Mouse (Mus musculus): ENCODE measurements around the gene Clip2. TPM values are rescaled to one million over a fixed set of nuclear protein-coding genes. Genes with fewer than 3 reads are reported as not detected.

Gene Clip2
- polyA plus RNA-seq, 1 experiment from 2014 or later: 16.7 TPM

GRCm38 (mm10) chr5:134541640-134542039, 10.6 kb downstream of the Clip2 start:
- Histone ChIP-seq H3K27ac (ENCODE audit: low read length) (no peak overlapping the region), H3K4me2 (ENCODE audit: low read length) (no peak overlapping the region), H3K9ac (ENCODE audit: low read depth, low read length) (no peak overlapping the region), H3K4me1 (ENCODE audit: control insufficient read depth, insufficient read depth, low read length) (peaks cover 29% of the 10 kb centered on the region), H3K27me3 (ENCODE audit: control insufficient read depth, insufficient read depth, low read depth, low read length) (no peaks in the 10 kb centered on the region), H3K9me3 (replicated peaks; ENCODE audit: control insufficient read depth, low read length, poor library complexity, severe bottlenecking) (no peaks in the 10 kb centered on the region), H3K4me3 (ENCODE audit: low read depth, low read length) (no peak overlapping the region), H3K36me3 (ENCODE audit: control insufficient read depth, insufficient read depth, low read length) (peaks cover 10% of the 10 kb centered on the region)
- 35% methylated on average over 7 of the region's 7 CpGs for WGBS
- no peak for ATAC-seq

GRCm38 (mm10) chr5:134540881-134541280, 11.4 kb downstream of the Clip2 start:
- 90% methylated on average over 6 of the region's 6 CpGs for WGBS
- no peak for ATAC-seq
- H3K36me3 ChIP-seq (ENCODE audit: control insufficient read depth, insufficient read depth, low read length): peaks cover 10% of the 10 kb centered on the region
- H3K27me3 ChIP-seq (ENCODE audit: control insufficient read depth, insufficient read depth, low read depth, low read length): no peaks in the 10 kb centered on the region
- no peak overlapping the region for H3K4me2 ChIP-seq (ENCODE audit: low read length)
- no peak overlapping the region for H3K4me3 ChIP-seq (ENCODE audit: low read depth, low read length)
- H3K9ac ChIP-seq (ENCODE audit: low read depth, low read length): no peak overlapping the region
- no peaks in the 10 kb centered on the region for H3K9me3 ChIP-seq (replicated peaks; ENCODE audit: control insufficient read depth, low read length, poor library complexity, severe bottlenecking)
- H3K4me1 ChIP-seq (ENCODE audit: control insufficient read depth, insufficient read depth, low read length): peaks cover 23% of the 10 kb centered on the region
- H3K27ac ChIP-seq (ENCODE audit: low read length): no peak overlapping the region; the same call in 1 of the 2 replicates

- H3K36me3 ChIP-seq (ENCODE audit: control insufficient read depth, insufficient read depth, low read length): peaks cover 13% of the 10 kb centered on the region
- no peaks in the 10 kb centered on the region for H3K27me3 ChIP-seq (ENCODE audit: control insufficient read depth, insufficient read depth, low read depth, low read length)
- H3K9ac ChIP-seq (ENCODE audit: low read depth, low read length): no peak overlapping the region
- ATAC-seq: peak; percentile 75
- peak overlapping the region; percentile 60 for H3K27ac ChIP-seq (ENCODE audit: low read length)
- WGBS: 14% methylated on average over 3 of the region's 3 CpGs
- peaks cover 20% of the 10 kb centered on the region for H3K4me1 ChIP-seq (ENCODE audit: control insufficient read depth, insufficient read depth, low read length)
- no peaks in the 10 kb centered on the region for H3K9me3 ChIP-seq (replicated peaks; ENCODE audit: control insufficient read depth, low read length, poor library complexity, severe bottlenecking)
- no peak overlapping the region for H3K4me3 ChIP-seq (ENCODE audit: low read depth, low read length)
- H3K4me2 ChIP-seq (ENCODE audit: low read length): no peak overlapping the region
Observed at GRCm38 (mm10) chr5:134539891-134540290, 12.3 kb downstream of the Clip2 start.

- Histone ChIP-seq H3K36me3 (ENCODE audit: control insufficient read depth, insufficient read depth, low read length) (peaks cover 37% of the 10 kb centered on the region), H3K4me3 (ENCODE audit: low read depth, low read length) (no peak overlapping the region), H3K4me2 (ENCODE audit: low read length) (no peak overlapping the region), H3K9ac (ENCODE audit: low read depth, low read length) (no peak overlapping the region), H3K27ac (ENCODE audit: low read length) (no peak overlapping the region), H3K27me3 (ENCODE audit: control insufficient read depth, insufficient read depth, low read depth, low read length) (no peaks in the 10 kb centered on the region), H3K9me3 (replicated peaks; ENCODE audit: control insufficient read depth, low read length, poor library complexity, severe bottlenecking) (no peaks in the 10 kb centered on the region), H3K4me1 (ENCODE audit: control insufficient read depth, insufficient read depth, low read length) (peaks cover 13% of the 10 kb centered on the region)
- ATAC-seq: no peak
- WGBS: 98% methylated on average over 6 of the region's 6 CpGs
Observed at GRCm38 (mm10) chr5:134536036-134536435, 16.2 kb downstream of the Clip2 start.

GRCm38 (mm10) chr5:134532417-134532816, 19.8 kb downstream of the Clip2 start:
- no peak for ATAC-seq
- 96% methylated on average over 6 of the region's 6 CpGs for WGBS
- no peaks in the 10 kb centered on the region for H3K9me3 ChIP-seq (replicated peaks; ENCODE audit: control insufficient read depth, low read length, poor library complexity, severe bottlenecking)
- no peak overlapping the region for H3K9ac ChIP-seq (ENCODE audit: low read depth, low read length)
- H3K4me1 ChIP-seq (ENCODE audit: control insufficient read depth, insufficient read depth, low read length): peaks cover 14% of the 10 kb centered on the region
- peaks cover 32% of the 10 kb centered on the region for H3K36me3 ChIP-seq (ENCODE audit: control insufficient read depth, insufficient read depth, low read length)
- H3K4me3 ChIP-seq (ENCODE audit: low read depth, low read length): no peak overlapping the region
- no peak overlapping the region for H3K4me2 ChIP-seq (ENCODE audit: low read length)
- no peaks in the 10 kb centered on the region for H3K27me3 ChIP-seq (ENCODE audit: control insufficient read depth, insufficient read depth, low read depth, low read length)
- H3K27ac ChIP-seq (ENCODE audit: low read length): no peak overlapping the region

GRCm38 (mm10) chr5:134531585-134531984, 20.6 kb downstream of the Clip2 start:
- no peak overlapping the region for H3K4me2 ChIP-seq (ENCODE audit: low read length)
- WGBS: 76% methylated on average over 9 of the region's 9 CpGs
- peaks cover 30% of the 10 kb centered on the region for H3K36me3 ChIP-seq (ENCODE audit: control insufficient read depth, insufficient read depth, low read length)
- H3K9me3 ChIP-seq (replicated peaks; ENCODE audit: control insufficient read depth, low read length, poor library complexity, severe bottlenecking): no peaks in the 10 kb centered on the region
- H3K27me3 ChIP-seq (ENCODE audit: control insufficient read depth, insufficient read depth, low read depth, low read length): no peaks in the 10 kb centered on the region
- H3K4me1 ChIP-seq (ENCODE audit: control insufficient read depth, insufficient read depth, low read length): peaks cover 14% of the 10 kb centered on the region
- H3K4me3 ChIP-seq (ENCODE audit: low read depth, low read length): no peak overlapping the region
- ATAC-seq: peak; percentile 40; the same call in 1 of the 2 replicates
- H3K27ac ChIP-seq (ENCODE audit: low read length): peak overlapping the region; percentile 70
- H3K9ac ChIP-seq (ENCODE audit: low read depth, low read length): no peak overlapping the region

- 70% methylated on average over 7 of the region's 7 CpGs for WGBS
- Histone ChIP-seq H3K4me1 (ENCODE audit: control insufficient read depth, insufficient read depth, low read length) (peaks cover 14% of the 10 kb centered on the region), H3K4me2 (ENCODE audit: low read length) (no peak overlapping the region), H3K27me3 (ENCODE audit: control insufficient read depth, insufficient read depth, low read depth, low read length) (no peaks in the 10 kb centered on the region), H3K36me3 (ENCODE audit: control insufficient read depth, insufficient read depth, low read length) (peaks cover 30% of the 10 kb centered on the region), H3K4me3 (ENCODE audit: low read depth, low read length) (no peak overlapping the region), H3K9me3 (replicated peaks; ENCODE audit: control insufficient read depth, low read length, poor library complexity, severe bottlenecking) (no peaks in the 10 kb centered on the region), H3K27ac (ENCODE audit: low read length) (peak overlapping the region; percentile 70; the same call in 1 of the 2 replicates), H3K9ac (ENCODE audit: low read depth, low read length) (no peak overlapping the region)
- ATAC-seq: peak; percentile 55
Observed at GRCm38 (mm10) chr5:134530830-134531229, 21.4 kb downstream of the Clip2 start.

GRCm38 (mm10) chr5:134528488-134528887, 23.7 kb downstream of the Clip2 start:
- no peak overlapping the region for H3K27ac ChIP-seq (ENCODE audit: low read length)
- ATAC-seq: no peak
- H3K27me3 ChIP-seq (ENCODE audit: control insufficient read depth, insufficient read depth, low read depth, low read length): no peaks in the 10 kb centered on the region
- WGBS: 18% methylated on average over 9 of the region's 9 CpGs
- peaks cover 14% of the 10 kb centered on the region for H3K4me1 ChIP-seq (ENCODE audit: control insufficient read depth, insufficient read depth, low read length)
- H3K9ac ChIP-seq (ENCODE audit: low read depth, low read length): no peak overlapping the region
- no peak overlapping the region for H3K4me2 ChIP-seq (ENCODE audit: low read length)
- no peaks in the 10 kb centered on the region for H3K9me3 ChIP-seq (replicated peaks; ENCODE audit: control insufficient read depth, low read length, poor library complexity, severe bottlenecking)
- peaks cover 18% of the 10 kb centered on the region for H3K36me3 ChIP-seq (ENCODE audit: control insufficient read depth, insufficient read depth, low read length)
- no peak overlapping the region for H3K4me3 ChIP-seq (ENCODE audit: low read depth, low read length)

GRCm38 (mm10) chr5:134525971-134526711, 26.1 kb downstream of the Clip2 start:
- Histone ChIP-seq H3K4me2 (ENCODE audit: low read length) (no peak overlapping the region), H3K9me3 (replicated peaks; ENCODE audit: control insufficient read depth, low read length, poor library complexity, severe bottlenecking) (no peaks in the 10 kb centered on the region), H3K36me3 (ENCODE audit: control insufficient read depth, insufficient read depth, low read length) (peaks cover 14% of the 10 kb centered on the region), H3K4me1 (ENCODE audit: control insufficient read depth, insufficient read depth, low read length) (peaks cover 13% of the 10 kb centered on the region), H3K9ac (ENCODE audit: low read depth, low read length) (no peak overlapping the region), H3K27me3 (ENCODE audit: control insufficient read depth, insufficient read depth, low read depth, low read length) (no peaks in the 10 kb centered on the region), H3K27ac (ENCODE audit: low read length) (no peak overlapping the region), H3K4me3 (ENCODE audit: low read depth, low read length) (no peak overlapping the region)
- WGBS: 91% methylated on average over 15 of the region's 15 CpGs
- ATAC-seq: no peak

Data from midbrain, embryonic 16.5 days (tissue).